Mouse (Mus musculus): ENCODE measurements around the gene Flot1. TPM values are rescaled to one million over a fixed set of nuclear protein-coding genes. Genes with fewer than 3 reads are reported as not detected.

Gene Flot1
- polyA plus RNA-seq, 1 experiment, result 140 TPM

DNA sequence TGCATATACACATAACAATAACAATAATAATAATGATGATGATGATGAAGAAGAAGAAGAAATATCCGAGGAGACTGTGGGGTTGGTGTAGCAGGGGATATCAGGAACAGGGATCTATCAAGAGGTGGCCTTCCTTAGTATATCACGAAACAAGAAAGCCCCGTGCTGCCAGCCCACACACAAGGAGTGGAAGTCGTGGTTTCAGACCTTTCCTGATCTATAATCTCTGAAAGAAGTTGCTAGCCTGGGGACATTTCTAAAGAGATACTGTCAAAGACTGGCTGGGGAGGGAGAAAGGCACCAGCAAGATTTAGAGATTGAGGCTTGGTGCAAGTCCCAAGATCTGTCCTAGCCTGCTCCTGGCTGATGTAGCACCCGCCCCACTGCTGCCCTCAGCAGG, 26.2 kb upstream of the Flot1 start:
- no peaks in the 10 kb centered on the region for H3K27me3 ChIP-seq (ENCODE audit: control insufficient read depth, insufficient read depth, low read length)
- H3K27ac ChIP-seq (ENCODE audit: insufficient read depth, low read length), result no peak overlapping the region
- no peaks in the 10 kb centered on the region for H3K4me1 ChIP-seq (ENCODE audit: control insufficient read depth, insufficient read depth, low read length)
- no peak for TF ChIP-seq CTCF (IDR thresholded peaks at IDR 0.05; ENCODE audit: borderline replicate concordance, insufficient read depth, low read depth, low read length)
- TF ChIP-seq POLR2A (IDR thresholded peaks at IDR 0.05; ENCODE audit: borderline replicate concordance, insufficient read depth, low read length), result no peak
- H3K4me3 ChIP-seq (replicated peaks; ENCODE audit: insufficient read depth, low read depth, low read length), result no peak overlapping the region
- no peak for DNase-seq
- WGBS, result 80% methylated on average over 5 of the region's 5 CpGs

DNA sequence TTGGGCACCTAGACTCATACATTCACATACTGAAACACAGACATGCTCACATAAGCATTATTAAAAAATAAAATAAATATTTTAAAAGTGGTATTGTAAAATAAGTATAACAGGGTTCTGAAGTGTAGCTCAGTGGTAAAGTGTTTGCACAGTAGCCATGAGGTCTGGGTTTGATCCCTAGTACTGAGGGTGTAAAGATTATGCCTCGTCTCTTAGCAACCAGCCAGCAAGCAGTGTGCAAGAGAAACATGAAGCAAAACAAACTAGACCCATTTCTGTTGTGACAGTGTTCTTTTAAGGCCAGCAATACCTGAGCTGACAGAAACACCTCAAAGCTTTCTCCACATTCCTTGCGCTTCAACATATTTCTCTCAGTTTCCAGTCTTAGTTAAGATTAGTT, 22.1 kb upstream of the Flot1 start:
- whole genome bisulfite sequencing, result 89% methylated on average over 2 of the region's 2 CpGs
- no peaks in the 10 kb centered on the region for H3K27me3 ChIP-seq (ENCODE audit: control insufficient read depth, insufficient read depth, low read length)
- TF ChIP-seq CTCF (IDR thresholded peaks at IDR 0.05; ENCODE audit: borderline replicate concordance, insufficient read depth, low read depth, low read length) (no peak), POLR2A (IDR thresholded peaks at IDR 0.05; ENCODE audit: borderline replicate concordance, insufficient read depth, low read length) (no peak)
- no peaks in the 10 kb centered on the region for H3K4me1 ChIP-seq (ENCODE audit: control insufficient read depth, insufficient read depth, low read length)
- H3K4me3 ChIP-seq (replicated peaks; ENCODE audit: insufficient read depth, low read depth, low read length), result no peak overlapping the region
- no peak overlapping the region for H3K27ac ChIP-seq (ENCODE audit: insufficient read depth, low read length)
- no peak for DNase-seq

DNA sequence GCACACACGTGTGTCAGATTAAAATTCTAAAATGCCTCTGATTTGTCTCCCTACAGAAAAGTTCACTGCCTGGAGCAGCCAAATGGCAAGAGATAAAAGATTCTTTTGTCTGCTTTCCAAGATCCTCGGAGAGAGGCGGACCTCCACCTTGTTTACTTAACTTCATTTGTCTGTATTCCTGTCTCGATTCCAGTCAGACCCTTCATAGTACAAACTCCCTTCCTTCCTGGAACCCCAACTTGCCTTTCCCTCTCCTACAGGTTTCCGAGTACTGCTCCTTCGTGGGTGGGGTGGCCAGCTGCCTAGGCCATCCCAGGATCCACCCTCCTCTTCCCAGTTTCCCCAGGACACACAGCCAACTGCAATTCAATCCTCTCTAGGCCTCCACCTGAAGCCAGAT, 20.0 kb upstream of the Flot1 start:
- no peak overlapping the region for H3K27ac ChIP-seq (ENCODE audit: insufficient read depth, low read length)
- DNase-seq, result no peak
- H3K27me3 ChIP-seq (ENCODE audit: control insufficient read depth, insufficient read depth, low read length), result no peaks in the 10 kb centered on the region
- no peaks in the 10 kb centered on the region for H3K4me1 ChIP-seq (ENCODE audit: control insufficient read depth, insufficient read depth, low read length)
- 40% methylated on average over 6 of the region's 6 CpGs for WGBS
- H3K4me3 ChIP-seq (replicated peaks; ENCODE audit: insufficient read depth, low read depth, low read length), result no peak overlapping the region
- TF ChIP-seq POLR2A (IDR thresholded peaks at IDR 0.05; ENCODE audit: borderline replicate concordance, insufficient read depth, low read length) (no peak), CTCF (IDR thresholded peaks at IDR 0.05; ENCODE audit: borderline replicate concordance, insufficient read depth, low read depth, low read length) (no peak)

DNA sequence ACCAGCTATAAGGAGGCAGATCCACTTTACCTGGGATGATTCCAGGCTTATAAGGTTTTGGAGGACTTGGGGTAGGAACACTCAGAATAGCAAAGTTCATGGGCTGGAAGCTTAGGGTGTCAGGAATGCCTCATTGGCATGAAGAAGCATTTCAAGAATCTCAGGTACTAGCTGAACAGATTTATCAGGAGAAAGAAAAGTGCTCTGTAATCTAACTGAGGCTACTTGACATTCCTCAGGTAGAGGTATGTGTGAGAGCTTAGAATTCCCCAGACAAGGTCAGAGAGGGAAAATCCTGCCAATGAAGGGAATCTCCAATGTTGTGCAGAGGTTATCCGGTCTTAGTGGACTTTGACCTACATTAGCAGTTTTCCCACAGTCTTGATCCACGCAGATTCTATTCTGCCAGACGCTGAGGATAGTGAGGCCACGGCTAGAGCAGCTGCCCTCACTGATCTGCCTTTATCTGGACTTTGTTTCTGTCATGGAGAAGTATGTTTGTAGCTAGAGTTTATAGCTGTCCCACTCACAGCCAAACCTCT, 19.1 kb upstream of the Flot1 start:
- no peaks in the 10 kb centered on the region for H3K27me3 ChIP-seq (ENCODE audit: control insufficient read depth, insufficient read depth, low read length)
- H3K4me1 ChIP-seq (ENCODE audit: control insufficient read depth, insufficient read depth, low read length), result no peaks in the 10 kb centered on the region
- TF ChIP-seq CTCF (IDR thresholded peaks at IDR 0.05; ENCODE audit: borderline replicate concordance, insufficient read depth, low read depth, low read length), result no peak
- TF ChIP-seq POLR2A (IDR thresholded peaks at IDR 0.05; ENCODE audit: borderline replicate concordance, insufficient read depth, low read length), result no peak
- WGBS, result 90% methylated on average over 4 of the region's 4 CpGs
- DNase-seq, result no peak
- no peak overlapping the region for H3K4me3 ChIP-seq (replicated peaks; ENCODE audit: insufficient read depth, low read depth, low read length)
- H3K27ac ChIP-seq (ENCODE audit: insufficient read depth, low read length), result no peak overlapping the region

DNA sequence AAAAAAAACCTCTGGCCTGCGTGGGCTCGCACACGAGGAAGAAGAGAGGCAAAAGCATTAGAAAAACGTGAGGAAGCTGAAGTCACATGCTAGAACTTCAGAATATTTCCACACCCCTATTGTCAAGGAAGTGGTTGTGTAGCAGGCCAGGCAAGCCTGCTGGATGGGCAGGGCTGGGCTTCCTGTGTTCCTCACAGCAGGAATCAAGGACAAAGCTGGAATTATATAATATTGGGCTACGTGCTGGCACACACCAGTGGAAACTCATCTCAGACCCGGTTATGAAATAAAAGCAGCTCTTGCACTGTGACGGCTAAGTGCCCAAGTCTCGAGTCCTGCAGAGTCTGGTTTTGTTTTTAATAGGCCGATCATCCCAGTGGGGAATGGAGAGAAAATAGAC, 15.0 kb upstream of the Flot1 start:
- Histone ChIP-seq H3K27ac (ENCODE audit: insufficient read depth, low read length) (no peak overlapping the region), H3K4me3 (replicated peaks; ENCODE audit: insufficient read depth, low read depth, low read length) (no peak overlapping the region), H3K4me1 (ENCODE audit: control insufficient read depth, insufficient read depth, low read length) (no peaks in the 10 kb centered on the region), H3K27me3 (ENCODE audit: control insufficient read depth, insufficient read depth, low read length) (no peaks in the 10 kb centered on the region)
- peak in 1 of 2 experiments; percentile 28 for DNase-seq
- TF ChIP-seq CTCF (IDR thresholded peaks at IDR 0.05; ENCODE audit: borderline replicate concordance, insufficient read depth, low read depth, low read length) (no peak), POLR2A (IDR thresholded peaks at IDR 0.05; ENCODE audit: borderline replicate concordance, insufficient read depth, low read length) (no peak)
- 38% methylated on average over 9 of the region's 9 CpGs for WGBS

DNA sequence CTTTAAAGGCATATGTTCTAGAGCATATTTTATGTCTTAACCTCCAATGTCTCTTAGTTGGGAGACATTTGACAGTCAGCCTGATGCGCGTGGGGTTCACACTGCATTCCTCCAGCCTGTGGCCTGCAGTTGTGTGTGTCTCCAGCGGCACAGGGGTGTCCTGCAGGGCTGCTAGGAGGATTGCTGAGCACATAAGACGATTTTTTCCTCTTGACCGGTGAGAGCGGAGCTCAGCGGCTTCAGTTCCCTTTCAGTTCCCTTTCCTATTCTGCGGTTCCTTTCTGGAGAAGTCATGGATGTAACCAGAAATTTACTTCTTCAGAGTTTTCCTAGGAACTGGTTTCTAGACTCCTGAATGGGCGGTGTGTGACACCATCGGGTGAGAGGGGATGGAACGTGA, 13.6 kb upstream of the Flot1 start:
- TF ChIP-seq CTCF (IDR thresholded peaks at IDR 0.05; ENCODE audit: borderline replicate concordance, insufficient read depth, low read depth, low read length), result no peak
- no peak for TF ChIP-seq POLR2A (IDR thresholded peaks at IDR 0.05; ENCODE audit: borderline replicate concordance, insufficient read depth, low read length)
- DNase-seq, result no peak
- Histone ChIP-seq H3K4me1 (ENCODE audit: control insufficient read depth, insufficient read depth, low read length) (0 out of 2 replicates have a peak, but pooled peaks cover 3% of the 10 kb centered on the region), H3K27me3 (ENCODE audit: control insufficient read depth, insufficient read depth, low read length) (no peaks in the 10 kb centered on the region), H3K27ac (ENCODE audit: insufficient read depth, low read length) (no peak overlapping the region), H3K4me3 (replicated peaks; ENCODE audit: insufficient read depth, low read depth, low read length) (no peak overlapping the region)
- 90% methylated on average over 11 of the region's 11 CpGs for WGBS

DNA sequence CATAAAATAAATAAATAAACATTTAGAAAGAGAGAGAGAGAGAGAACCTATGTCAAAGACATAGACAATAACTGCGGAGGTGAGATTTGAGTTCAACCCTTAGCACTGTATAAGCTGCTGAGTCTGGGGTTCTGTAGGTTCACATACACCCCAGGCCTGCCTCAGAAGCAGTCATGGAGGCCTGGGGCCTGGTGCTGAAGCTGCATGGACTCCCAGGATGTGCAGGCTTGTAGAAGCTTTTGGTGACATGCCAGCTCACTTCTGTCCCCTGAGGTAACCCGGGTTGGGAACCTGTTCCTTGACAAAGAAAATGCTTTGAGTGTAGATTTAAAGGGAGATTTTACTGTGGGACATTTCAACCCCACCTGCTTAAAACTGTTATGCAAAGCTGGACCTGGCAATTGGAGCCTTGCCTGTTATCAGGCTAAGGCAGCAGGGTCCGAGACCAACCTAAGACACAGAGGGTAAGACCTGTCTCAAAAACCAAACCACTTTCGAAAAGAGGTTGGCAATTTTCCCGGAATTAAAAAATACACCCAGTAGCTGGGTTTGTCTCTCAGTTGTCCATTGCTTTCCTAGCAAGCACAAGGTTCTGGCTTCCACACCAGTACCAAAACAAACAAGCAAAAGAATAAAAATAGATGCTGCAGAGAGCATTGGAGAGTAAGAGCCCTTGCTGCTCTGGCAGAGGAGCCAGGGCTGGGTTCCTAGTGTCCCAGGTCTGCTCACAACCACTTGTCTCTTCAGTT, 12.0 kb upstream of the Flot1 start:
- Histone ChIP-seq H3K4me1 (ENCODE audit: control insufficient read depth, insufficient read depth, low read length) (0 out of 2 replicates have a peak, but pooled peaks cover 3% of the 10 kb centered on the region), H3K27me3 (ENCODE audit: control insufficient read depth, insufficient read depth, low read length) (no peaks in the 10 kb centered on the region), H3K27ac (ENCODE audit: insufficient read depth, low read length) (no peak overlapping the region), H3K4me3 (replicated peaks; ENCODE audit: insufficient read depth, low read depth, low read length) (no peak overlapping the region)
- TF ChIP-seq CTCF (IDR thresholded peaks at IDR 0.05; ENCODE audit: borderline replicate concordance, insufficient read depth, low read depth, low read length), result no peak
- no peak for TF ChIP-seq POLR2A (IDR thresholded peaks at IDR 0.05; ENCODE audit: borderline replicate concordance, insufficient read depth, low read length)
- no peak for DNase-seq
- WGBS, result 63% methylated on average over 5 of the region's 5 CpGs

DNA sequence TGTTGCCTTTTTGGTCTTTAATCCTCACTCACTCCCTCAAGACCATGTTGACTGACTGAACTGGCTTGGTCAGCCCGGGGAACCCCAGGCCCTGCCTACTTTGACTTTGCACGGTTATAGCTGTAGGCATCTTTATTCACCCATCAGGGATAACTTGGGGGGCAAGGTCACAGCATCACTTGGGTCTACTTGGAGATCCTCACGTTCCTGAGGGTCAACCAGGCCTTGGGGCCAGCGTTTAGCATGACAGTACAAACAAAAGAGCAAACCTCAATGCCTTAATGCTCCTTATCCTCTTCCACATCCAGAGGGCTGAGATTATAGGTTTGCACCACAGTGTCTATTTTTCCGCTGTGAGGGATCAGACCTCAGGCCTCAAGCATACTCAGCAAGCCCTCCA, 10.7 kb upstream of the Flot1 start:
- WGBS, result 85% methylated on average over 5 of the region's 5 CpGs
- Histone ChIP-seq H3K27ac (ENCODE audit: insufficient read depth, low read length) (no peak overlapping the region), H3K27me3 (ENCODE audit: control insufficient read depth, insufficient read depth, low read length) (no peaks in the 10 kb centered on the region), H3K4me3 (replicated peaks; ENCODE audit: insufficient read depth, low read depth, low read length) (no peak overlapping the region), H3K4me1 (ENCODE audit: control insufficient read depth, insufficient read depth, low read length) (0 out of 2 replicates have a peak, but pooled peaks cover 3% of the 10 kb centered on the region)
- no peak for DNase-seq
- TF ChIP-seq POLR2A (IDR thresholded peaks at IDR 0.05; ENCODE audit: borderline replicate concordance, insufficient read depth, low read length) (no peak), CTCF (IDR thresholded peaks at IDR 0.05; ENCODE audit: borderline replicate concordance, insufficient read depth, low read depth, low read length) (no peak)
